Mouse (Mus musculus) midbrain, embryonic 12.5 days (tissue): ENCODE results near the gene Tctn1. TPM values are rescaled to one million over a fixed set of nuclear protein-coding genes. Genes with fewer than 3 reads are reported as not detected.

ENCODE experiments used
- ATAC-seq: fragments of 200-750 bp; cut with Nextera tagmentation; 2 replicates; pipeline ENCODE4 v1.8.0; 2017; ENCODE audit warnings: low read depth, moderate TSS enrichment, moderate library complexity; ENCODE audit not compliant: low FRiP score
- H3K27ac ChIP-seq: fragments of 300-500 bp; sonication (generic); replicated peaks from 2 replicates; pipeline ENCODE4 v1.5.1; 2016; ENCODE audit warnings: mild to moderate bottlenecking
- H3K27me3 ChIP-seq: fragments of 300-500 bp; sonication (generic); 2 replicates; pipeline ENCODE4 v1.6.1; 2016; ENCODE audit warnings: mild to moderate bottlenecking
- H3K36me3 ChIP-seq: fragments of 300-500 bp; sonication (generic); 2 replicates; pipeline ENCODE4 v1.6.1; 2016
- H3K4me1 ChIP-seq: fragments of 300-500 bp; sonication (generic); 2 replicates; pipeline ENCODE4 v1.6.1; 2016
- H3K4me2 ChIP-seq: fragments of 300-500 bp; sonication (generic); replicated peaks from 2 replicates; pipeline ENCODE4 v1.6.1; 2016; ENCODE audit warnings: mild to moderate bottlenecking, moderate library complexity
- H3K4me3 ChIP-seq: fragments of 300-500 bp; sonication (generic); 2 replicates; pipeline ENCODE4 v1.5.1; 2016; ENCODE audit warnings: mild to moderate bottlenecking
- H3K9ac ChIP-seq: fragments of 300-500 bp; sonication (generic); replicated peaks from 2 replicates; pipeline ENCODE4 v1.6.1; 2016; ENCODE audit warnings: mild to moderate bottlenecking, moderate library complexity
- H3K9me3 ChIP-seq: fragments of 300-500 bp; sonication (generic); 2 replicates; pipeline ENCODE4 v1.6.1; 2016; ENCODE audit warnings: mild to moderate bottlenecking
- WGBS: fragments of 180-500 bp; shearing (Covaris S2); methylation state at CpG from one replicate; pipeline ENCODE4 v1.1.7; 2016; 5-methylcytosine and 5-hydroxymethylcytosine counted together
- polyA plus RNA-seq: library from polyadenylated mRNA; unstranded; fragments of >200 nt; fragmentation: Nextera tagmentation; extraction: Ambion mirVana; gene quantifications from 2 replicates; pipeline ENCODE4 v1.2.1, GENCODE M21; 2016

The Tctn1 gene
- polyA plus RNA-seq, 1 experiment from 2014 or later = 8.1 TPM

- ATAC-seq = peak; percentile 93
- WGBS = under 1% methylated on average over 103 of the region's 114 CpGs
- Histone ChIP-seq H3K4me2 (peak within 1 kb of the TSS; percentile 99), H3K9me3 (no peaks in the 10 kb centered on the region), H3K27ac (peak within 1 kb of the TSS; percentile 90), H3K4me1 (peaks cover 14% of the 10 kb centered on the region), H3K27me3 (no peaks in the 10 kb centered on the region), H3K4me3 (peak within 1 kb of the TSS; percentile 98), H3K9ac (peak within 1 kb of the TSS; percentile 96), H3K36me3 (0 out of 2 replicates have a peak, but pooled peaks cover 2% of the 10 kb centered on the region)
These were observed 20.1 kb upstream of the Tctn1 start, which contains the start of gene Pptc7 for GRCm38 (mm10) chr5:122284183-122285028. Gene Pptc7 (plus strand): TSS chr5:122284365.

GRCm38 (mm10) chr5:122283828-122284182 is 19.5 kb upstream of the Tctn1 start:
- 26% methylated on average over 2 of the region's 2 CpGs for WGBS
- H3K4me2 ChIP-seq = peak overlapping the region; percentile 99
- no peak for ATAC-seq

GRCm38 (mm10) chr5:122280827-122281462 is 16.7 kb upstream of the Tctn1 start:
- Histone ChIP-seq H3K4me3 (no peak overlapping the region), H3K27me3 (no peaks in the 10 kb centered on the region), H3K9ac (no peak overlapping the region), H3K27ac (no peak overlapping the region), H3K4me2 (no peak overlapping the region), H3K36me3 (no peaks in the 10 kb centered on the region), H3K4me1 (peaks cover 9% of the 10 kb centered on the region), H3K9me3 (no peaks in the 10 kb centered on the region)
- ATAC-seq = no peak
- WGBS = 48% methylated on average over 19 of the region's 19 CpGs

More at GRCm38 (mm10) chr5:122283828-122284182, 19.5 kb upstream of the Tctn1 start:
- H3K4me1 ChIP-seq = peaks cover 14% of the 10 kb centered on the region
- H3K27ac ChIP-seq = no peak overlapping the region
- H3K4me3 ChIP-seq = peak overlapping the region; percentile 98
- 0 out of 2 replicates have a peak, but pooled peaks cover 2% of the 10 kb centered on the region for H3K36me3 ChIP-seq
- H3K27me3 ChIP-seq = no peaks in the 10 kb centered on the region
- H3K9me3 ChIP-seq = no peaks in the 10 kb centered on the region
- no peak overlapping the region for H3K9ac ChIP-seq

GRCm38 (mm10) chr5:122280422-122280826 is 16.2 kb upstream of the Tctn1 start:
- Histone ChIP-seq H3K4me2 (no peak overlapping the region), H3K27ac (no peak overlapping the region), H3K36me3 (no peaks in the 10 kb centered on the region), H3K27me3 (no peaks in the 10 kb centered on the region), H3K4me3 (no peak overlapping the region), H3K4me1 (peaks cover 4% of the 10 kb centered on the region), H3K9ac (no peak overlapping the region), H3K9me3 (no peaks in the 10 kb centered on the region)
- 55% methylated on average over 6 of the region's 6 CpGs for whole genome bisulfite sequencing
- no peak for ATAC-seq

GRCm38 (mm10) chr5:122279799-122280421 is 15.7 kb upstream of the Tctn1 start:
- no peak for ATAC-seq
- Histone ChIP-seq H3K9ac (no peak overlapping the region), H3K4me2 (no peak overlapping the region), H3K4me1 (peaks cover 5% of the 10 kb centered on the region; the same call in 1 of the 2 replicates), H3K4me3 (no peak overlapping the region), H3K27me3 (no peaks in the 10 kb centered on the region), H3K36me3 (no peaks in the 10 kb centered on the region), H3K27ac (no peak overlapping the region), H3K9me3 (no peaks in the 10 kb centered on the region)
- WGBS = 86% methylated on average over 12 of the region's 12 CpGs

- Histone ChIP-seq H3K27ac (no peak overlapping the region), H3K36me3 (no peaks in the 10 kb centered on the region), H3K4me2 (no peak overlapping the region), H3K4me1 (peaks cover 11% of the 10 kb centered on the region), H3K9me3 (no peaks in the 10 kb centered on the region), H3K4me3 (no peak overlapping the region), H3K9ac (no peak overlapping the region), H3K27me3 (no peaks in the 10 kb centered on the region)
- 91% methylated on average over 7 of the region's 7 CpGs for WGBS
- ATAC-seq = no peak
These were observed 14.7 kb upstream of the Tctn1 start for GRCm38 (mm10) chr5:122278946-122279345.

GRCm38 (mm10) chr5:122274785-122275184 is 10.5 kb upstream of the Tctn1 start:
- Histone ChIP-seq H3K4me3 (no peak overlapping the region), H3K4me2 (no peak overlapping the region), H3K36me3 (no peaks in the 10 kb centered on the region), H3K4me1 (peaks cover 11% of the 10 kb centered on the region), H3K27ac (no peak overlapping the region), H3K9ac (no peak overlapping the region), H3K27me3 (no peaks in the 10 kb centered on the region), H3K9me3 (no peaks in the 10 kb centered on the region)
- no peak for ATAC-seq
- 9% methylated on average over 5 of the region's 5 CpGs for WGBS

GRCm38 (mm10) chr5:122272821-122273220 is 8.6 kb upstream of the Tctn1 start:
- H3K4me2 ChIP-seq = no peak overlapping the region
- no peak overlapping the region for H3K9ac ChIP-seq
- 85% methylated on average over 5 of the region's 5 CpGs for WGBS
- no peaks in the 10 kb centered on the region for H3K27me3 ChIP-seq
- H3K4me1 ChIP-seq = peaks cover 11% of the 10 kb centered on the region
- H3K9me3 ChIP-seq = no peaks in the 10 kb centered on the region
- no peak overlapping the region for H3K4me3 ChIP-seq
- ATAC-seq = no peak
- no peaks in the 10 kb centered on the region for H3K36me3 ChIP-seq
- no peak overlapping the region for H3K27ac ChIP-seq

GRCm38 (mm10) chr5:122268858-122269604 is 4.8 kb upstream of the Tctn1 start:
- 79% methylated on average over 12 of the region's 12 CpGs for WGBS
- Histone ChIP-seq H3K9ac (no peak overlapping the region), H3K4me3 (no peak overlapping the region), H3K36me3 (no peaks in the 10 kb centered on the region), H3K27me3 (no peaks in the 10 kb centered on the region), H3K4me1 (no peaks in the 10 kb centered on the region), H3K9me3 (no peaks in the 10 kb centered on the region), H3K27ac (no peak overlapping the region), H3K4me2 (no peak overlapping the region)
- no peak for ATAC-seq

GRCm38 (mm10) chr5:122267899-122268298 is 3.6 kb upstream of the Tctn1 start:
- no peaks in the 10 kb centered on the region for H3K36me3 ChIP-seq
- no peak for ATAC-seq
- H3K27me3 ChIP-seq = no peaks in the 10 kb centered on the region
- H3K4me3 ChIP-seq = no peak overlapping the region
- H3K9ac ChIP-seq = no peak overlapping the region
- H3K9me3 ChIP-seq = no peaks in the 10 kb centered on the region
- H3K4me2 ChIP-seq = no peak overlapping the region
- 29% methylated on average over 5 of the region's 5 CpGs for WGBS
- H3K27ac ChIP-seq = no peak overlapping the region
- H3K4me1 ChIP-seq = peaks cover 11% of the 10 kb centered on the region

GRCm38 (mm10) chr5:122267136-122267535 is 2.9 kb upstream of the Tctn1 start:
- H3K4me1 ChIP-seq = peaks cover 14% of the 10 kb centered on the region
- H3K27ac ChIP-seq = no peak overlapping the region
- 82% methylated on average over 7 of the region's 7 CpGs for WGBS
- no peaks in the 10 kb centered on the region for H3K9me3 ChIP-seq
- H3K36me3 ChIP-seq = no peaks in the 10 kb centered on the region
- no peak overlapping the region for H3K4me3 ChIP-seq
- no peak overlapping the region for H3K9ac ChIP-seq
- no peak for ATAC-seq
- H3K27me3 ChIP-seq = no peaks in the 10 kb centered on the region
- H3K4me2 ChIP-seq = no peak overlapping the region
